Mouse (Mus musculus) telencephalon, adult 2 months (tissue): ENCODE data around the gene Ccdc138.
"Not testable (repeated sequence)": the region's sequence is repeated elsewhere in the genome, so short reads cannot be mapped to it uniquely, and the experiment has no call there.

ENCODE experiments used
- DNase-seq: peaks from one replicate; pipeline ENCODE4 v3.0.0-alpha.2; 2011; ENCODE audit warnings: low read depth, low spot score

Gene Ccdc138

GRCm38 (mm10) chr10:58497320-58498284 lies at the start of gene Ccdc138:
Ccdc138 (plus strand) TSS chr10:58497948.
- DNase-seq: peak; percentile 70

- no peak for DNase-seq
Measured at GRCm38 (mm10) chr10:58451575-58451974, 46.2 kb upstream of the Ccdc138 start.

- DNase-seq: no peak
Measured at GRCm38 (mm10) chr10:58452185-58452584, 45.6 kb upstream of the Ccdc138 start.

GRCm38 (mm10) chr10:58459896-58460295 lies 37.9 kb upstream of the Ccdc138 start:
- DNase-seq: no peak

GRCm38 (mm10) chr10:58477086-58477755 lies 20.5 kb upstream of the Ccdc138 start:
- DNase-seq: peak; percentile 75

- peak; percentile 63 for DNase-seq
Measured at GRCm38 (mm10) chr10:58478071-58478578, 19.6 kb upstream of the Ccdc138 start.

GRCm38 (mm10) chr10:58479954-58480490 lies 17.7 kb upstream of the Ccdc138 start:
- peak; percentile 57 for DNase-seq

- DNase-seq: no peak
Measured at GRCm38 (mm10) chr10:58491031-58491430, 6.7 kb upstream of the Ccdc138 start.

- DNase-seq: no peak
Measured at GRCm38 (mm10) chr10:58495637-58496036, 2.1 kb upstream of the Ccdc138 start.

- no peak for DNase-seq
Measured at GRCm38 (mm10) chr10:58496732-58497131, 1.0 kb upstream of the Ccdc138 start.

- no peak for DNase-seq
Measured at GRCm38 (mm10) chr10:58498516-58498915, 768 bp downstream of the Ccdc138 start.

GRCm38 (mm10) chr10:58529358-58529757 lies 31.6 kb downstream of the Ccdc138 start:
- DNase-seq: no peak

- no peak for DNase-seq
Measured at GRCm38 (mm10) chr10:58530896-58531790, 33.4 kb downstream of the Ccdc138 start.

- no peak for DNase-seq
Measured at GRCm38 (mm10) chr10:58532177-58532576, 34.4 kb downstream of the Ccdc138 start.

GRCm38 (mm10) chr10:58536276-58536675 lies 38.5 kb downstream of the Ccdc138 start:
- not testable (repeated sequence) for DNase-seq

GRCm38 (mm10) chr10:58540613-58541012 lies 42.9 kb downstream of the Ccdc138 start:
- no peak for DNase-seq

GRCm38 (mm10) chr10:58548739-58549138 lies 51.0 kb downstream of the Ccdc138 start:
- no peak for DNase-seq

- DNase-seq: peak; percentile 29
Measured at GRCm38 (mm10) chr10:58554693-58555387, 57.1 kb downstream of the Ccdc138 start.

- DNase-seq: no peak
Measured at GRCm38 (mm10) chr10:58559098-58559497, 61.4 kb downstream of the Ccdc138 start.

- DNase-seq: peak; percentile 24
Measured at GRCm38 (mm10) chr10:58559901-58560300, 62.2 kb downstream of the Ccdc138 start.
